Mouse (Mus musculus): Measurements from ENCODE around the gene Ripply1.
"Not testable (repeated sequence)": the region's sequence is repeated elsewhere in the genome, so short reads cannot be mapped to it uniquely, and the experiment has no call there.

Gene Ripply1

GRCm38 (mm10) chrX:139781563-139781962 is 590 bp downstream of the Ripply1 start:
- no peak for DNase-seq (ENCODE audit: extremely low spot score, low read depth, low spot score)

GRCm38 (mm10) chrX:139780988-139781387 is 1.2 kb downstream of the Ripply1 start:
- no peak for DNase-seq (ENCODE audit: extremely low spot score, low read depth, low spot score)

GRCm38 (mm10) chrX:139779401-139779800 is 2.8 kb downstream of the Ripply1 start:
- DNase-seq (ENCODE audit: extremely low spot score, low read depth, low spot score), result no peak

GRCm38 (mm10) chrX:139778886-139779285 is 3.3 kb downstream of the Ripply1 start:
- no peak for DNase-seq (ENCODE audit: extremely low spot score, low read depth, low spot score)

- no peak for DNase-seq (ENCODE audit: extremely low spot score, low read depth, low spot score)
Measured at GRCm38 (mm10) chrX:139777357-139777756, 4.8 kb downstream of the Ripply1 start.

GRCm38 (mm10) chrX:139775084-139775612 is 7.0 kb downstream of the Ripply1 start:
- DNase-seq (ENCODE audit: extremely low spot score, low read depth, low spot score), result no peak

- DNase-seq (ENCODE audit: extremely low spot score, low read depth, low spot score), result no peak
Measured at GRCm38 (mm10) chrX:139774309-139775083, 7.7 kb downstream of the Ripply1 start.

GRCm38 (mm10) chrX:139769975-139770637 is 12.0 kb downstream of the Ripply1 start:
- DNase-seq (ENCODE audit: extremely low spot score, low read depth, low spot score), result no peak

GRCm38 (mm10) chrX:139762546-139762945 is 19.6 kb downstream of the Ripply1 start:
- no peak for DNase-seq (ENCODE audit: extremely low spot score, low read depth, low spot score)

- not testable (repeated sequence) for DNase-seq (ENCODE audit: extremely low spot score, low read depth, low spot score)
Measured at GRCm38 (mm10) chrX:139758634-139759033, 23.5 kb downstream of the Ripply1 start.

GRCm38 (mm10) chrX:139751855-139752254 is 30.3 kb downstream of the Ripply1 start:
- no peak for DNase-seq (ENCODE audit: extremely low spot score, low read depth, low spot score)

- DNase-seq (ENCODE audit: extremely low spot score, low read depth, low spot score), result no peak
Measured at GRCm38 (mm10) chrX:139737066-139737465, 45.1 kb downstream of the Ripply1 start.

- no peak for DNase-seq (ENCODE audit: extremely low spot score, low read depth, low spot score)
Measured at GRCm38 (mm10) chrX:139730541-139730940, 51.6 kb downstream of the Ripply1 start.
